Mouse (Mus musculus) left cerebral cortex, adult 2 months (tissue): Measurements from ENCODE around the gene Wdtc1. TPM values are rescaled to one million over a fixed set of nuclear protein-coding genes. Genes with fewer than 3 reads are reported as not detected.
A peak's percentile ranks its signal among the peaks of the same experiment; 100 is the strongest.

Experiments used
- DNase-seq, 2 experiments: peaks; one replicate each; pipeline ENCODE4 v3.0.0; 2021 to 2022; ENCODE audit warnings: low spot score in 2 of 2, mixed read lengths in 1 of 2; ENCODE audit errors: extremely low spot score in 1 of 2
- H3K27ac ChIP-seq: fragments of 200-600 bp; 2 replicates; pipeline ENCODE4 v1.8.1; 2022
- H3K4me3 ChIP-seq: fragments of 200-600 bp; 2 replicates; pipeline ENCODE4 v1.8.1; 2022
- CTCF ChIP-seq: fragments of 200-600 bp; IDR thresholded peaks from 2 replicates; pipeline ENCODE4 v1.8.1; 2022; ENCODE audit warnings: antibody characterized with exemption, mild to moderate bottlenecking, moderate library complexity
- intact Hi-C: fragments of 180-260 bp; cut with DNase I; formaldehyde crosslinking; loops from one replicate; pipeline ENCODE4 v1.15.1; 2025
- total RNA-seq, 2 experiments: library from RNA; stranded (reverse); gene quantifications; 2 replicates each; pipeline ENCODE4 v1.2.3; 2021

Gene Wdtc1
- total RNA-seq, 2 experiments from 2014 or later: 59.7 to 60.6 TPM

GRCm38 (mm10) chr4:133305825-133306224, 47.5 kb downstream of the Wdtc1 start:
- Histone ChIP-seq H3K4me3 (no peak overlapping the region), H3K27ac (no peak overlapping the region)
- TF ChIP-seq CTCF: no peak
- no peak for DNase-seq
- intact Hi-C loops: no loop called here

- intact Hi-C loops: loop anchor here (5.0 kb wide), 1 partner anchor 357 kb away; no protein-coding TSS in a partner anchor
- no peak for DNase-seq
- H3K4me3 ChIP-seq: no peak overlapping the region
- H3K27ac ChIP-seq: no peak overlapping the region
- no peak for TF ChIP-seq CTCF
Observed at GRCm38 (mm10) chr4:133304770-133305169, 48.5 kb downstream of the Wdtc1 start.

- no peak overlapping the region for H3K27ac ChIP-seq
Observed at GRCm38 (mm10) chr4:133302668-133303067, 50.6 kb downstream of the Wdtc1 start.

GRCm38 (mm10) chr4:133301802-133302201, 51.5 kb downstream of the Wdtc1 start:
- H3K27ac ChIP-seq: no peak overlapping the region
- H3K4me3 ChIP-seq: no peak overlapping the region
- peak; percentile 67 to 76 for DNase-seq
- TF ChIP-seq CTCF: peak; percentile 96
- intact Hi-C loops: loop anchor here (5.0 kb wide), 1 partner anchor 355 kb away; no protein-coding TSS in a partner anchor

More at GRCm38 (mm10) chr4:133302668-133303067, 50.6 kb downstream of the Wdtc1 start:
- intact Hi-C loops: loop anchor here (5.0 kb wide), 1 partner anchor 355 kb away; no protein-coding TSS in a partner anchor
- H3K4me3 ChIP-seq: no peak overlapping the region
- no peak for TF ChIP-seq CTCF
- no peak for DNase-seq

GRCm38 (mm10) chr4:133300421-133300820, 52.9 kb downstream of the Wdtc1 start:
- Histone ChIP-seq H3K27ac (peak overlapping the region; percentile 88), H3K4me3 (no peak overlapping the region)
- DNase-seq: no peak
- intact Hi-C loops: loop anchor here (5.0 kb wide), 1 partner anchor 353 kb away; no protein-coding TSS in a partner anchor
- no peak for TF ChIP-seq CTCF

- intact Hi-C loops: loop anchor here (2.0 to 10.0 kb wide), 4 partner anchors 87 to 352 kb away; partner anchors contain the start of genes Cd164l2 and Gpr3
- no peak overlapping the region for H3K4me3 ChIP-seq
- TF ChIP-seq CTCF: no peak
- H3K27ac ChIP-seq: peak overlapping the region; percentile 88
- DNase-seq: peak; percentile 38 to 58
Observed at GRCm38 (mm10) chr4:133299701-133300100, 53.6 kb downstream of the Wdtc1 start.

- Histone ChIP-seq H3K27ac (peak overlapping the region; percentile 88), H3K4me3 (no peak overlapping the region)
- no peak for TF ChIP-seq CTCF
- peak; percentile 70 to 82 for DNase-seq
- intact Hi-C loops: loop anchor here (2.0 to 10.0 kb wide), 3 partner anchors 86 to 290 kb away; partner anchors contain the start of genes Cd164l2 and Gpr3
Observed at GRCm38 (mm10) chr4:133298516-133299365, 54.5 kb downstream of the Wdtc1 start.

- peak overlapping the region; percentile 88 for H3K27ac ChIP-seq
- peak; percentile 96 for TF ChIP-seq CTCF
- peak; percentile 82 to 83 for DNase-seq
- H3K4me3 ChIP-seq: no peak overlapping the region
- intact Hi-C loops: loop anchor here (1.0 to 10.0 kb wide), 5 partner anchors 47 to 289 kb away; partner anchors contain the start of genes Cd164l2 and Gpr3
Observed at GRCm38 (mm10) chr4:133297801-133298238, 55.5 kb downstream of the Wdtc1 start.

- no peak overlapping the region for H3K4me3 ChIP-seq
- no peak for DNase-seq
- intact Hi-C loops: loop anchor here (1.0 to 10.0 kb wide), 3 partner anchors 47 to 223 kb away; no protein-coding TSS in a partner anchor
- TF ChIP-seq CTCF: no peak
- H3K27ac ChIP-seq: peak overlapping the region; percentile 88
Observed at GRCm38 (mm10) chr4:133297360-133297759, 55.9 kb downstream of the Wdtc1 start.

- no peak for TF ChIP-seq CTCF
- Histone ChIP-seq H3K4me3 (no peak overlapping the region), H3K27ac (no peak overlapping the region)
- intact Hi-C loops: loop anchor here (10.0 kb wide), 1 partner anchor 219 kb away; no protein-coding TSS in a partner anchor
- DNase-seq: no peak
Observed at GRCm38 (mm10) chr4:133294084-133294483, 59.2 kb downstream of the Wdtc1 start.

- Histone ChIP-seq H3K27ac (no peak overlapping the region; the same call in 1 of the 2 replicates), H3K4me3 (no peak overlapping the region)
Observed at GRCm38 (mm10) chr4:133292901-133293843, 60.1 kb downstream of the Wdtc1 start.

More at GRCm38 (mm10) chr4:133292901-133293843, 60.1 kb downstream of the Wdtc1 start:
- no peak for TF ChIP-seq CTCF
- no peak for DNase-seq
- intact Hi-C loops: loop anchor here (10.0 kb wide), 1 partner anchor 218 kb away; no protein-coding TSS in a partner anchor
